Mouse (Mus musculus) frontal cortex, adult (tissue): ENCODE data around the gene Ankib1.
"Not testable (repeated sequence)": the region's sequence is repeated elsewhere in the genome, so short reads cannot be mapped to it uniquely, and the experiment has no call there.

ENCODE experiments used
- ATAC-seq: cut with Nextera tagmentation; 2 replicates; pipeline ENCODE4 v1.9.2; 2017; ENCODE audit warnings: mild to moderate bottlenecking, moderate library complexity, mixed read lengths; ENCODE audit not compliant: low TSS enrichment

Ankib1 gene

GRCm38 (mm10) chr5:3725491-3725890 is 77.2 kb downstream of the Ankib1 start:
- ATAC-seq, result no peak

- no peak for ATAC-seq
Observed at GRCm38 (mm10) chr5:3723415-3723814, 79.3 kb downstream of the Ankib1 start.

- no peak for ATAC-seq
Observed at GRCm38 (mm10) chr5:3722873-3723272, 79.9 kb downstream of the Ankib1 start.

DNA sequence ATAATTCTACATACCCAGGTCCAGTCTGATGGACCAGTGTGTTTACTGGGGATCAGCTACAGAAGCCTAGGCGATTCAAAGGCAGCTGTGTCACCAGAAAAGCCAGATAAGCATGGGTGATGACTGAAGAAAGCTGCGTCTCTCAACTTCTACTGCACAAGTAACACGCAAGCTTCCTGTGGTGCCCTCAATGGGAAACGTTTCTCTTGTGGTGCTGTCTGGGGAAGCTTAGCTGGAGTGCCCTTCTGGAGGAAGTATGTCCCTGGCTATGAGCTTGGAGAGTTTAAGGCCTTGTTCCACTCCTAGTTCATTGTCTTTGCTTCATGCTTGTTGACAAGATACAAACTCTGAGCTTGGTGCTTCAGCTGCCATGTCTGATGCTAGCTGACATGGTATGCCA is 83.4 kb downstream of the Ankib1 start:
- ATAC-seq, result no peak

GRCm38 (mm10) chr5:3715800-3716199 is 86.9 kb downstream of the Ankib1 start:
- 0 out of 2 replicates have a peak, but pooled peaks have one; percentile 52 for ATAC-seq

DNA sequence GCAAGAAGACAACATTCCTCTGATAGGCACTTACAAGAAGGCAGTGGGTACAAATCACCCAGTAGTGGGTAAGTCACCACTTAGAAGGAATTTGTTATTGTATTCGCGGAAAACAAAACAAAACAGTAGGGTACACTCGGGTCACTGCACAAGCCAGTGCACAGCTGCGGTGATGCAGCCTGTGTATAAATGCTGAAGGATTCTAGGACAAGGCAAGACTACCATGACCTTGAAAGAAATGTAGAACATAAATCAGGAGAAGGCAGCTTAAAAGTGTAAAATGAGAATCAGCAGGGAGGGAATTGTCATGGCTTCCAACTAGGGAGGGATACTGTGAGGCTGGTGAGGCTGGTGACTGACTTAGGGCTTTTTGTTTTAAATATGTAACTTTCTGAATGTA is 100.5 kb downstream of the Ankib1 start:
- ATAC-seq, result no peak

- ATAC-seq, result no peak
Observed at GRCm38 (mm10) chr5:3700025-3700424, 102.7 kb downstream of the Ankib1 start.

GRCm38 (mm10) chr5:3696031-3696430 is 106.7 kb downstream of the Ankib1 start:
- no peak for ATAC-seq

DNA sequence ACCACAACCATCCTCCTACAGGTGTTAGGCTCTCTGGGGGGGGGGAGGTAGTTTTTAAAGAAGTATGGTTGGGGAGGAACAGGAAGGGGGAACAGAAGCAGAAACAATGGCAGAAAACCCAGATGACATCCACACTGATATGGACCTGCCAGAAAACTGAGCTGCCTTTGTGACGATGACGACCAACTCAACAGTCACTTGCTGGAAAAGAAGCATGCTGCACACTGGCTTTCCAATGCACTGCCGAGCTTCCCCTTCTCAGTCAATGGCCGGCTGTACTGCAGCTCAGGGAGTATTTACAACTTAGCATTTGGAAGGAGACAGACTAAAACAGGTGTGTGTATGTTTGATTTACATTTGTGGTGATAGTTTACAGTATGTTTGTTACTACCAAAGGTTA is 107.5 kb downstream of the Ankib1 start:
- no peak for ATAC-seq

GRCm38 (mm10) chr5:3692956-3693355 is 109.8 kb downstream of the Ankib1 start:
- no peak for ATAC-seq

DNA sequence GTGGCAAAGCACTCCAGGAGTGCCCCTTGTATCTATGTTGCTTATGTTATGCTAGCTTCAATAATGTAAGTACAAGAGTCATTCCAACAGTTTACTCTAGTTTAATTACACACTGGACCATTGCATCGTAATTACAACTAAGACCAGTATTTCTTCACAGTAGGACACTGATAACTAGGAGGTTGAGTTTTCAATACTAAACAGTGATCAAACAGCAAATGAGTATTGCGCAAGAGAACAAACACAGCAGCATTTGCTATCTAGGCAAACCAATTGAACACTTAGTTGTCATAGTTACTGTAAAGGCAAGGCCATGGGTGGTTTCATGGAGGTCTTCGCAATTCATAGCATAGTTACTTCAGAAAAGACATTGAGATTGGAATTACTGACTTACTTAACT is 111.4 kb downstream of the Ankib1 start:
- no peak for ATAC-seq

GRCm38 (mm10) chr5:3688298-3688697 is 114.4 kb downstream of the Ankib1 start:
- no peak for ATAC-seq

DNA sequence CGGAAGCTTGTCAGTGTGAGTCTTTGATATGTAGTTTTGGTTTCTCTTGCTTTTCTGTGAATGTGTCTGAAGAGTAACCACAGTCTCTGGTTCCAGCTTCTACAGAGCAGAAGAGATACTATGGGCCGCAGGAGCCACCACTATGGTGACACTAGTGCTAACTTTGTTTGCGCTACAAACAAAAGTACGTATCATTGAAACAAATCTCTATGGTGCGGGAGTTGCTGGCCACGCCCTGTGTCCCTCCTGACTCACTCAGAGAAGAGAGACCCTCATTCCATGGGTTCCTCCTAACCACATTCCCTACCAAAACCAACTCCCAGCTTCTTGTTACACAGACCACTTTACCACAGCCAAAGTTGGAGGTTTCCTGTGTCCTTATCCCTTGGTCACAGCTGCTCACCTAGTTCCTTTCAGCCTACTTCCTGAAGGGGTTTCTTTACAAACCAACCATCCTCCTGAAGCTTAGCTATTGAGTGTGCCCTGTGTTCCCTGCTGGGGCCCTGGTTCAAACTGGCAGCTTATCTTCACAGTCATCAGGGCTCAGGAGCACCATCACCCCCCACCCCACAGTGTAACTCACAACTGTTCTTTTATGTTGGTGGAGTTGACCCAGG is 132.7 kb downstream of the Ankib1 start:
- ATAC-seq, result no peak

GRCm38 (mm10) chr5:3666585-3666984 is 136.1 kb downstream of the Ankib1 start:
- no peak for ATAC-seq

DNA sequence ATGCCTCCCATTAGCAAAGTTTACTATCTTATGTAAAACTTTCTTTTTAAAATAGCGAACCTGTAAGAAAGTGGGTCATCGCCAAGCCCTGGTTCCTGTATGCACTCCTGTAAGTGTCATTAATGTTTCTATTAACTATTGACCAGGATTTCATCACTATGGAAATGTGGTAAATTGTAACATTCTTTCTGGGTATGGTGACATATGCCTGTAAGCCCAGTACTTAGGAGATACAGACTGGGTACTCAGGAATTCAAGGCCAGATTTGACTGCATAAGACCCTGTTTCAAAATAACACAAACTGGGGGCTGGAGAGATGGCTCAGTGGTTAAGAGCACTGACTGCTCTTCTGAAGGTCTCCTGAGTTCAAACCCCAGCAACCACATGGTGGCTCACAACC is 137.5 kb downstream of the Ankib1 start:
- no peak for ATAC-seq

GRCm38 (mm10) chr5:3657085-3657484 is 145.6 kb downstream of the Ankib1 start, which contains the start of gene Gatad1:
Gene Gatad1, minus strand, starts transcription at chr5:3657185.
- no peak for ATAC-seq

- ATAC-seq, result no peak
Observed at GRCm38 (mm10) chr5:3653801-3654200, 148.9 kb downstream of the Ankib1 start.

GRCm38 (mm10) chr5:3652903-3653575 is 149.7 kb downstream of the Ankib1 start:
- ATAC-seq, result not testable (repeated sequence)

GRCm38 (mm10) chr5:3651621-3652020 is 151.1 kb downstream of the Ankib1 start:
- ATAC-seq, result no peak

DNA sequence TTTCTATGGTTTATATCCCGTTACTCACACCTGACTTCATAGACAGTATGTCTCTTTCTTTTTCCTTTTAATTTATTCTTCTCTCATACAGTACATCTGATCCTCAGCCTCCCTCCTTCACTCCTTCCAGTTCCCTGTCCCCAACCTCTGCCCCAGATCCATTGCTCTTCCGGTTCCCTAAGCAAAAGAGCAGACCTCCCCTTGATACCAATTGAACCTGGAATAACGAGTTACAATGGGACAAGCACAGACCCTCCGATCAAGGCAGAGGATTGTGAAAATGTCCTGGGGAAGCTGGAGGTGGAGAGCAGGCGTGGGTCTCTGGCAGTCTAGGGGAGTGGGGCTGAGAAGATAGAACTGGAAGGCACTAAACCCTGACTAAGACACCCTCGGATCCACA is 151.8 kb downstream of the Ankib1 start, which contains the start of gene Tmbim7:
TSS of gene Tmbim7 (plus strand) at position 301 of the 400 bp plus-strand sequence.
- ATAC-seq, result no peak

- ATAC-seq, result no peak
Observed at GRCm38 (mm10) chr5:3648849-3649210, 153.9 kb downstream of the Ankib1 start.

GRCm38 (mm10) chr5:3648206-3648848 is 154.4 kb downstream of the Ankib1 start:
- no peak for ATAC-seq

GRCm38 (mm10) chr5:3647708-3648121 is 155.0 kb downstream of the Ankib1 start:
- peak; percentile 94 for ATAC-seq
